Mouse (Mus musculus): ENCODE measurements around the gene Gxylt2.

The Gxylt2 gene

GRCm38 (mm10) chr6:100716152-100716551 is 11.6 kb downstream of the Gxylt2 start:
- no peak for DNase-seq

DNA sequence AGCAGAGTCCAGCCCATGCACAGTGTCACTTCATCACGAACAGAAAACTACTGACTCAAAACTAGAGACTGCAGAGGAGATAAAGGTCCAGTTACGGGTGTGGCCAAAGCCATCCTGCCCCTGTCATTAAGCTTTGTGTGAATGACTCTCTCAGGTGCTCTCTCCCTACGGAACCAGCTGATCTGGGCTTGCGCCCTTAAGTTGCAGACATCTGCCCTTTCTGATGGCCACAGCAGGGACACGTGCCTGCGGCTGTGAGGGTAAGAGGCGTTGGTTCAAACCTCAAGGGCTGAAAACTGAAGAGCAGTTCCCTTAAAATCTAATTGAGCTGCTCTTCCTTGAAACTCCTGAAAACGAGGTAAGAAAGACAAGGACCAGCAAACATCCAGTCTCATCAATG is 12.3 kb downstream of the Gxylt2 start:
- no peak for DNase-seq

- no peak for DNase-seq
Observed at GRCm38 (mm10) chr6:100720098-100720501, 15.6 kb downstream of the Gxylt2 start.

DNA sequence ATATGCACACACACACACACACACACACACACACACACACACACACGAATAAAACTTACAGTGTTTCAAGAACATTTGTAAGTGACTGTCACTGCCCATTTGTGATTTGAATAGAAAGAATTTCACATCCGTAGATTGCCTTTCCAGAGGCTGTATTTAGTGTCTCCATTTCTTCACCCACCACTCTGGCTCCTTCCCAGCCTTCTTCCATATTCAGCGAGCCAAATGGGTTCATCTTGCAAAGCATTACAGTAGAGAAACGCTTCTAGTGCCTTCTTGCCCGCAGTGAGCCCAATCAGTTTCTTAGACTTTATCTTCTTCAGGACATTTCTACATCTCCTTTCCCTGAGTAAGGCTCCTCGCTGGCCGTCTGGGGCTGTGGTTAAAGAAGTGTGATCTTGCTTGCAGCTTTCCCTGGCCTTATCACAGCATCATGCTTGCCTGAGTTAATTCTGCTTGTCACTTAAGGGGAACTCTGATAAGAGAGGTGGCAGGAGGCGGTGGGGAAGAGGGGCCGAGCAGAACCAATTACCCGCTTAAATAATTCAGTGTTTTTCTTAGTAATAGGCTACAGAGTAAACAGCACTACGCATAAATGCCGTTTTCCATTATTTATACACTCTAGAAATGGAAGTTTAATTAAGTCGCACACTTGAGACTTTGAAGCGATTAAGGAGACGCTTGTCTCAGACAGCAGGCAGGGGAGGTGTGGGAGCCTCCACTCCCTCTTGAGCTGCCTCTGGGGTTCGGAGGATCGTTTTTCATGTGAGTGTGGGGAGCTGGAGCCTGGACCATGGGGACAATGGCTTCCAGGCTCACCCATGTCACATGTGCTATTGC is 16.6 kb downstream of the Gxylt2 start:
- DNase-seq, result no peak

GRCm38 (mm10) chr6:100731996-100732375 is 27.5 kb downstream of the Gxylt2 start:
- peak; percentile 13 to 15 for DNase-seq

DNA sequence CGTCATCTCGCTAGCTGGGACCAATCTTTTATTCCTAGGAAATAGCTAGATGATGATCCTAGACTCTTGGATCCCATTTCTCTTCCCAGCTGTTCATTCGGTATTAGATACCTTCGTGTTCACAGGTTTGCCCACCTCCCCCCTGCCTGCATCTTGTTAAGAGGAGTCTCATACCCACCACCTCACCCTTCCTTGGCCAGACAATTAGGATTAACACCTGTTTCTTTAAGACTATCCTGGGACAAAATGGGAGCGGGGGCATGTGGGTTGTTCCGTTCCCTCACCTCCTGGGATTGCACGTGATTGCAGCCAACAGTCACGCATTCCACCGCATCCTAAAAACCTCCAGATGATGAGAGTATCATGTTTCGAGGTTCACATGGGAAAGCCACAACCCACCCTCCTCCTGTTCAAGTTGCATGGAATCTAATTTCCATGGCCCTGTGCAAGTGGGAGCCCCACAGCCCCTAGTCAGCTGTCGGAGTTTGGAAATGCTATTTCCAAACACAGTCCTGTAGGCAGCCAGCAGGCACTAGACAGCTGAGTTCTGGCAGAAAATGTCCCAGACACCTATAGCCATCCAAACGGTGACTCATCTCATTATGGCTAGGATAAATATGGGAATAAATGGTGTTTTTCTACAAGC is 28.0 kb downstream of the Gxylt2 start:
- no peak for DNase-seq

DNA sequence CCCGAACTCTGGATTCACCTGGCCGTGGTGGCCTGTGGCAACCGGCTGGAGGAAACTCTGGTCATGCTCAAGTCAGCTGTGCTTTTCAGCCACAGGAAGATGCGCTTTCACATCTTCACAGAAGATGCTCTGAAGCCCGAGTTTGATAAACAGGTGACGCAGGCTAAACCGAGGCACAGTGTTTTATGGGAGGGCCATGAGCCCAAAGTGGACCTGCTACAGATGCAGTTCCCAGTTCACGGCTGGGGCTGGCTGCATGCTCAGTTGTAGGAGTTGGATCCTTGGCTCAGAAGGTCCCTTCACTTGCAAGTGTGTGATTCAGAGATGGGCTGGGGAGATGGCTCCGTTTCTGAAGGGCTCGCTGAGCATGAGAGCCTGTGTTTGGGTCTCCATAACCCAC is 28.7 kb downstream of the Gxylt2 start:
- no peak for DNase-seq

DNA sequence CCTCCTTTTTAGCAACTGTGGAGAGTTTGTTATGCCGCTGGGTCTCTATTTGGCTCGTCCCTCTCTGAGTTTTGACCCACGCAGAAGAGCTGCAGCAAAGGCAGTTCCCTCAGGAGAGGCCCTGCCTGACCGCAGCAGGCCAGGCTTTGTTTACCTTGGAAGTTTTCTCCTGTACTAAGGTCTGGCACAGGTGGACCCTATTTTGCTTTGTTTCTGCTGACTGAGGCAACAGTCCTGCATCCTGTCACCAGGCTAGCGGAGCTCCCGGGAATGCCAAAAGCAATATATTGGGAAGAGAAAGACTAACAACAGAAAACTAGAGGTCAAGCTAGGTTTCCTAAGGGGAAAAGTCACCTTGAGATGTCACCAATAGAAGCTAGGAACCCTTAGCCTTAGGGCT is 29.8 kb downstream of the Gxylt2 start:
- DNase-seq, result no peak

DNA sequence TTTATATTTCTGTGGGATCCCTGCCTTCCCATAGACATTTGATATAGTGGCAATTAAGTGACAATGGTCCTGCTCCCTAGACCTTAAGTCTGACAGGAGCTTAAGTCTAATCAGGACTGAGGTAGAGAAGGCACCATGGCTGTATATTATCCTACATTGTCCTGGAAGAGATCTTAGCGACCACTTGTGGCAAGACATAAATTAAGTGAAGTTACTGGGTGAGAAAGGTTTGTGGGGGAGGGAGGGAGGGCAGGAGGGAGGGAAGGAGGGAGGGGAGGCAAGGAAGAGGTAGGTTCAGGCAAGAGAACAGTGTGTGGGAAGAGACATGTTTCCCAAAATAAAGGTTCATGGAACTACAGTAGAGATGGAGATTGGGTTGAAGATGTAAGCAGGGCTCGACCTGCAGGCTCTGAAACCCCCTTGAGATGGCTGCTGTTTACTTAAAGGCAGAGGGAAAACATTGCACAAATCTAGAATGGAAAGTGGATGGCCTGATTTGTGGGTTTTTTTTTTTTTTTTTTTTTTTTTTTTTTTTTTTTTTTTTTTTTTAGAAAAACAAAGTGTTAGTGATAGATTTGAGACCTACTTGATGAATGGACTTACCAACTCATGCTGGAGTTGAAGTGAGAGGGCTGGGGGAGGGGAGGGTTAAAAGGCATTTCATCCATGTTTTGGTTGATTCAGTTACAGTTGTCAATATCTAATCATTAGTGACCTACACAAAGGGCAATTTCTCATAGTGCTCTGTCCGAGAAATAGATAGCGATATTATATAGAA is 54.1 kb downstream of the Gxylt2 start:
- DNase-seq, result no peak

- DNase-seq, result no peak
Observed at GRCm38 (mm10) chr6:100767756-100768155, 63.2 kb downstream of the Gxylt2 start.

- no peak for DNase-seq
Observed at GRCm38 (mm10) chr6:100775923-100776505, 71.5 kb downstream of the Gxylt2 start.

DNA sequence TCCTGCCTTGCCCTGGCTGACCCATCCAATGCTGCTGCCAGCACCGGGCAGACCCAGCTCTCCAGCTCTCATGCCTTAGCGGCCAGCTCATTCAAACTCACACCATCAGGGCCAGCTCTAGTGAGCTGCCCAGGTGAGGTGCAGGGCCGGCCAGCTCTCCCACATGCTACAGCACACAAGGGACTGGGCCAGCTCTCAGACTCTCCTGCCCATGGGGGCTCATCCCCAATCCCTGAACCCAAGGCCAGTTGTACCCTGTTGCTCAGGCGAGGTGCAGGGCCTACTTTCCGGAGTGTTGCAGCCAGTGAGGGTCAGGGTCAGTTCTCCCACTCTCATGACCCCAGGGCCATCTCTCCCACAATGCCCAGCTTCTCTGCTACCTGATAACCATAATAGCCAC is 74.1 kb downstream of the Gxylt2 start:
- no peak for DNase-seq

DNA sequence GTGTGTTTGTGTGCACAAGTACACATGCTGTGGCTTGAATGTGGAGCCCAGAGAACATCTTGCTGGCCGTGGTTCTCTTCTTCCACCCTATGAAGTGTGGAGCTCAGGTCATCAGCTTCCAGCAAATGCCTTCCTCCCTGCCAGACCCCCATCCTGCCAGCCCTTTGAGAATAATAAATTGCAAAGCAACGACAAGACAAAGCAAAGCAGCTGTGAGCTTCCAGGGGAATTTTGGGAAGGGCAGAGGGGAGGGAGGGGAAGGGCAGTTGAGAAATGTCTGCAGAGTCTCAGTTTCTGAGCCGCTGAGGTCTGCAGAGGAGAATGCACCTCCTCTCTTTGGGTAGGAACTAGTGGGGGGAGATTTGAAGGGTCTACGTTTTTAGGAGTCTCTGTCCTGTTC is 75.9 kb downstream of the Gxylt2 start:
- DNase-seq, result no peak

DNA sequence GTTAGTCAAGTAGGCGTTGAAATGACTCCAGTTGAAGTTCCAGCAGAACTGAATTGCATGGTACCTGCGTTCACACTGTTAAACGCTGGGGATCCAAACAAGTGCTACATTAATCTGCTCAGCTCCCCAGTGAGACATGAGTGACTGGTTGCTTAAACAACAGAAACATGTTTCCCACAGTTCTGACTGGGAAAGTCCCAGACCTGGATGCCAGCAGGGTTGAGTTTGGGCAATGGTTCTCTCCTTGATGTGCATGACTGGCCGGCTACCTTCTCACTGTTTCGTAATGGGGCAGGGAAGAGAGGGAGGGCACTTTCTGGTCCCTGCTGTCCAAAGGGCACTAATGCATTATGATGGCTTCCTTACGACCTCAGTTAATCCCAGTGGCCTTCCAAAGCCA is 77.1 kb downstream of the Gxylt2 start:
- no peak for DNase-seq

DNA sequence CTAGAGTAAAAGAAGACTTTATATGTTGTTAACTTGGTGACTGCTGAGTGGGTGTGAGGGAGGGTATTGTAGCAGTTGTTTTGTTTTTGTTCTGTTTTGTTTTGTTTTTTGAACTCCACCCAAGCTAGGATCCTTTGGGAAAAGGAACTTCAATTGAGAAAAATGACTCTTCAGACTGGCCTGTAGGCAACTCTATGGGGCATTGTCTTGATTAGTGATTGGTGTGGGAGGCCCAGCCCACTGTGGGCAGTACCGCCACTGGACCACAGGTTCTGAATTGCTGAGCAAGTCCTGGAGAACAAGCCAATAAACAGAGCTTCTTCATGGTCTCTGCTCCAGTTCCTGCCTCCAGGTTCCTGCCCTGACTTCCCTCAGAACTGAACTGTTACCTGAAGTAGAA is 83.2 kb downstream of the Gxylt2 start:
- no peak for DNase-seq

GRCm38 (mm10) chr6:100789161-100789560 is 84.6 kb downstream of the Gxylt2 start:
- no peak for DNase-seq

- DNase-seq, result no peak
Observed at GRCm38 (mm10) chr6:100792055-100792659, 87.6 kb downstream of the Gxylt2 start.

- DNase-seq, result no peak
Observed at GRCm38 (mm10) chr6:100792973-100793769, 88.6 kb downstream of the Gxylt2 start.

- no peak for DNase-seq
Observed at GRCm38 (mm10) chr6:100795797-100796196, 91.3 kb downstream of the Gxylt2 start.

DNA sequence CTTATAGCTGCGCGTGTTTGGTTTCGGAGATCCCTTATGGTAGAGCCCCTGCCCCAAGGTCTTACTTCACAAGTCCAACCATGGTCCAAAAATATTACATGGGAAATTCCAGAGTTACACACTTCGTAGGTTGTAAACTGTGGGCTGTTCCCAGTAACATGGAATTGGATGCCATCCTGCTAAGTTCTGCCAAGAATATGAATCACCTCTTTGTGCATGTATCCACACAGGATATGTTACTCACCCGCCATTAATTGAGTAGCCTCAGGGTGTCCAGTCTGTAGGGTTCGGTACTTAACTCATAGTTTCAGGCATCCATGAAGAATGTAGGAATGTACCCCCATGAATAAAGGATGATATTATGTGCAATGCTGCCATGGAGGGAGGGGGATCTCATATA is 94.8 kb downstream of the Gxylt2 start:
- no peak for DNase-seq

- DNase-seq, result no peak
Observed at GRCm38 (mm10) chr6:100799766-100800165, 95.2 kb downstream of the Gxylt2 start.

GRCm38 (mm10) chr6:100800497-100800955 is 96.0 kb downstream of the Gxylt2 start:
- DNase-seq, result peak; percentile 40 to 49
